Mouse (Mus musculus) hindbrain, embryonic 13.5 days (tissue): Measurements from ENCODE around the gene Ccdc85b. TPM values are rescaled to one million over a fixed set of nuclear protein-coding genes. Genes with fewer than 3 reads are reported as not detected.

Source experiments
- ATAC-seq: fragments of 200-750 bp; cut with Nextera tagmentation; 2 replicates; pipeline ENCODE4 v1.8.0; 2017; ENCODE audit warnings: moderate TSS enrichment; ENCODE audit not compliant: low FRiP score
- H3K27ac ChIP-seq: fragments of 300-500 bp; sonication (generic); 2 replicates; pipeline ENCODE4 v1.5.1; 2015; ENCODE audit warnings: inconsistent platforms, mild to moderate bottlenecking, moderate library complexity
- H3K27me3 ChIP-seq: fragments of 300-500 bp; sonication (generic); 2 replicates; pipeline ENCODE4 v1.6.1; 2015; ENCODE audit warnings: mild to moderate bottlenecking, inconsistent platforms
- H3K36me3 ChIP-seq: fragments of 300-500 bp; sonication (generic); 2 replicates; pipeline ENCODE4 v1.6.1; 2015; ENCODE audit warnings: mild to moderate bottlenecking, inconsistent platforms
- H3K4me1 ChIP-seq: fragments of 300-500 bp; sonication (generic); replicated peaks from 2 replicates; pipeline ENCODE4 v1.6.1; 2015; ENCODE audit warnings: inconsistent platforms
- H3K4me2 ChIP-seq: fragments of 300-500 bp; sonication (generic); 2 replicates; pipeline ENCODE4 v1.6.1; 2015; ENCODE audit warnings: inconsistent platforms, mild to moderate bottlenecking, moderate library complexity
- H3K4me3 ChIP-seq: fragments of 300-500 bp; sonication (generic); 2 replicates; pipeline ENCODE4 v1.5.1; 2015; ENCODE audit warnings: mild to moderate bottlenecking, inconsistent platforms
- H3K9ac ChIP-seq: fragments of 300-500 bp; sonication (generic); 2 replicates; pipeline ENCODE4 v1.6.1; 2015; ENCODE audit warnings: mild to moderate bottlenecking, inconsistent platforms
- H3K9me3 ChIP-seq: fragments of 300-500 bp; sonication (generic); 2 replicates; pipeline ENCODE4 v1.6.1; 2016; ENCODE audit warnings: inconsistent platforms
- WGBS: fragments of 180-500 bp; shearing (Covaris S2); methylation state at CpG from one replicate; pipeline ENCODE4 v1.1.7; 2015; 5-methylcytosine and 5-hydroxymethylcytosine counted together
- polyA plus RNA-seq: library from polyadenylated mRNA; unstranded; fragments of >200 nt; fragmentation: Nextera tagmentation; extraction: Ambion mirVana; gene quantifications from 2 replicates; pipeline ENCODE4 v1.2.1, GENCODE M21; 2015

Gene Ccdc85b
- polyA plus RNA-seq, 1 experiment from 2014 or later: 10.2 TPM

DNA sequence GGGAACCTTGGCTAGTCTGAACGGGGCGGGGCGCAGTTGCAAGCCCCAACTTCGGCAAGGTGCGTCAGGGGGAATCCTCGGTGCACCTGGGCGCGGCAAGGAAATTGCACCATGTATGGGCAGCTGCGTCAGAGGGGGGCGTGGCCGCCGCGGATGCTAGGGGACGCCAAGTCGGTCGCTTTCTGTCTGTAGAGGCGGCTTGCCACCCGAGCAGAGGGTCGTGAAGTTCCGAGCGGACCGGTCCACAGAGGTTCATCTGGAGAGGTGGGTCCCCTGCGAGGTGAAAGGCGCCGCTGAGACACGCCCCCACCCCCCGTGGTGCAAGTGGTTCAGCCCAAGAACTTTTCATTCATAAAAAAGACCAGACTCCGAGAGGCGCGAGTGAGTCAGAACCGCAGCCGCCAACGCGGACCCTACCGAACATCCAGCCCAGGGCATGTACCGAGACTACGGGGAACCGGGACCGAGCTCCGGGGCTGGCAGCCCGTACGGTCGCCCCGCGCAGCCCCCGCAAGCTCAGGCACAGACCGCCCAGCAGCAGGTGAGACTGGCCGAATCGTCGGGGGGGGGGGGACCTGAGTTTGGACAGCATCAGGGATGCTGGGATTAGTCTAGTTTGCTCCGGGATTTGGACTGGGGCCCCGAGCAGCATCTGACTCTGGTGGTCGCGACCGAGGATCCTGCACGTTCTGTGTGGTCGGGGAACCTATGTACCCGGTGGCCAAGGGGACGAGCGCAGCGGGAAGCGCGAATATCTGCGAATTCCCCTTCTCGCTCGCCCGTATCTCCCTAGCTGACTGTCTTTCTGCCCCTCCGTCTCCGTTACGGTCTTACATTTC, 10.0 kb downstream of the Ccdc85b start, which contains the start of gene Fosl1:
TSS of gene Fosl1 (plus strand) at position 33 of the 839 bp plus-strand sequence.
- WGBS: under 1% methylated on average over 70 of the region's 70 CpGs
- peaks cover 86% of the 10 kb centered on the region for H3K27me3 ChIP-seq
- H3K4me3 ChIP-seq: peak within 1 kb of the TSS; percentile 50
- H3K36me3 ChIP-seq: no peaks in the 10 kb centered on the region
- H3K4me1 ChIP-seq: peaks cover 20% of the 10 kb centered on the region
- ATAC-seq: peak; percentile 75
- H3K9me3 ChIP-seq: no peaks in the 10 kb centered on the region
- H3K27ac ChIP-seq: no peak within 1 kb of the TSS
- peak within 1 kb of the TSS; percentile 64 for H3K9ac ChIP-seq
- peak within 1 kb of the TSS; percentile 91 for H3K4me2 ChIP-seq

GRCm38 (mm10) chr19:5445747-5446146, 11.9 kb downstream of the Ccdc85b start:
- Histone ChIP-seq H3K4me3 (no peak overlapping the region), H3K27ac (no peak overlapping the region), H3K36me3 (no peaks in the 10 kb centered on the region), H3K4me2 (no peak overlapping the region), H3K9ac (no peak overlapping the region), H3K4me1 (peaks cover 20% of the 10 kb centered on the region), H3K27me3 (peaks cover 75% of the 10 kb centered on the region), H3K9me3 (no peaks in the 10 kb centered on the region)
- 88% methylated on average over 5 of the region's 5 CpGs for WGBS
- no peak for ATAC-seq

- H3K4me1 ChIP-seq: peaks cover 20% of the 10 kb centered on the region
- H3K36me3 ChIP-seq: no peaks in the 10 kb centered on the region
- no peak for ATAC-seq
- 40% methylated on average over 7 of the region's 7 CpGs for WGBS
- no peak overlapping the region for H3K27ac ChIP-seq
- H3K4me2 ChIP-seq: no peak overlapping the region
- H3K27me3 ChIP-seq: peaks cover 67% of the 10 kb centered on the region
- no peak overlapping the region for H3K9ac ChIP-seq
- H3K4me3 ChIP-seq: no peak overlapping the region
- H3K9me3 ChIP-seq: 0 out of 2 replicates have a peak, but pooled peaks cover 3% of the 10 kb centered on the region
Observed at GRCm38 (mm10) chr19:5444954-5445353, 12.7 kb downstream of the Ccdc85b start.

DNA sequence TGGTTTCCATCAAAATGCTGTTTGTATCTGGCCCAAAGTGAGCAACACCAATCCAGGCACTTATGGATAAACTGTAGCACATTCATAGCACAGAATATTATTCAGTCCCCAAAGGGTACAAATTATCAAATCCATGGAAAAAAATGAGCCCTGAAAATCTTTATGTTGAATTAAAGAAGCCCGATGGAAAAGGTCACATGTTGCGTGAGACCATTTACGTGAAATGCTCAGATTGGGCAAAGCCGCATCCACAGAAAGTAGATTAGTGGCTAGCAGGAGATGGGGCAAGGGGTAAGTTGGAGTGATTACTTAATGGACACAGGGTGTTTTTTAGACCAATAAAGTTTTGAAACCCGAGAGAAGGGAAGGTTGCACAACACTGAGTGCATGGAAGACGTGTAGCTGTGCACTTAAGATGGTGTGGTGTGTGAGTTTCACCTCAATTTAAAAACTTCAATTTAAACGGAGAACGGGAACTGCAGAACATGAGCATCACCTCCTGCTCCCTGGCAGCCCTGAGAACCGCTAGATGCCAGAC, 13.3 kb downstream of the Ccdc85b start:
- Histone ChIP-seq H3K9ac (no peak overlapping the region), H3K4me3 (no peak overlapping the region), H3K27ac (no peak overlapping the region), H3K27me3 (peaks cover 62% of the 10 kb centered on the region), H3K36me3 (no peaks in the 10 kb centered on the region), H3K9me3 (0 out of 2 replicates have a peak, but pooled peaks cover 3% of the 10 kb centered on the region), H3K4me2 (no peak overlapping the region), H3K4me1 (peaks cover 20% of the 10 kb centered on the region)
- 70% methylated on average over 9 of the region's 9 CpGs for WGBS
- ATAC-seq: no peak

GRCm38 (mm10) chr19:5433951-5434350, 23.7 kb downstream of the Ccdc85b start:
- no peak overlapping the region for H3K9ac ChIP-seq
- H3K9me3 ChIP-seq: no peaks in the 10 kb centered on the region
- ATAC-seq: no peak
- H3K36me3 ChIP-seq: no peaks in the 10 kb centered on the region
- WGBS: 72% methylated on average over 7 of the region's 7 CpGs
- no peak overlapping the region for H3K4me3 ChIP-seq
- peaks cover 13% of the 10 kb centered on the region for H3K4me1 ChIP-seq
- peak overlapping the region; percentile 49; the same call in 1 of the 2 replicates for H3K4me2 ChIP-seq
- no peak overlapping the region for H3K27ac ChIP-seq
- peaks cover 19% of the 10 kb centered on the region for H3K27me3 ChIP-seq

DNA sequence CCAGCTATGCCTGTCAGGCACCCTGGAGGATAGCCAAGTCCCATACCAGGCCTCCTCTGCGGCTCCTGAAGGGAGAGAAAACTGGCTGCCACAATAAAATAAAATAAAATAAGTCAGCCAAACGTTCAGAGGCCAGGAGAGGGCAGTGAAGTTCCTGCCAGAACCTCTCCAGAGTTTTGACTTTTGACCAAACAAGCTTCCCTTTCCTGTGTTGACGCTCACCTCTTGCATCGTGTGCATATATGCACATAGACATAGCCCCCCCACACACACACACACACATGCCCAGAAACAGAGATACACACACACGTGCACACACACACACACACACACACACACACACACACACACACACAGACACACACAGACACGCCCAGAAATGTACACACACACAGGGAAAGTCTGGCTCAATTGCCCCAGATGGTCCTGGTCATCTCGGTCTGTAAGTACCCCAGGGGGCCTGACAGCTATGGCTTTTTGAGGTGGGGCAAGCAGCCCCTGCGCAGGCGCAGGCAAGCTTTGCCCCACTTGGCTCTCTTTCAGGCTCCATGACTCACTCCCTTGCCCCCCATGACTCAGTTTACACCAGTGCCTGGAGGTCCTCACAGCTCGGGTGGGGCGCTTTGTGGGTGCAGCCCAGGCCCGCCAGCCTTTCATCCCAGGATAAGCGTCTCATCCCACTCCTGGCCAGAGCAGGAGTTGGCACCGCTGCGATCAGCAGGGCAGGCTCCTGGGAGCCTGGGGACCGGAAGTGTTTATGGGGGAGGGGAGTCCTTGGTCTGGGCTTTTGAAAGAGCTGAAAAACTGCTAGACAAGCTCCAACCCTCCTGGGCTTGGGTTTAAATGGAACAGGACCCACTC, 24.5 kb downstream of the Ccdc85b start:
- 0 out of 2 replicates have a peak, but pooled peaks have one; percentile 43 for ATAC-seq
- H3K9me3 ChIP-seq: no peaks in the 10 kb centered on the region
- H3K4me3 ChIP-seq: peak overlapping the region; percentile 23
- H3K9ac ChIP-seq: peak overlapping the region; percentile 63; the same call in 1 of the 2 replicates
- peaks cover 19% of the 10 kb centered on the region for H3K27me3 ChIP-seq
- WGBS: 13% methylated on average over 15 of the region's 16 CpGs
- no peak overlapping the region for H3K27ac ChIP-seq
- 0 out of 2 replicates have a peak, but pooled peaks cover 3% of the 10 kb centered on the region for H3K36me3 ChIP-seq
- peaks cover 13% of the 10 kb centered on the region for H3K4me1 ChIP-seq
- H3K4me2 ChIP-seq: peak overlapping the region; percentile 49

- Histone ChIP-seq H3K9ac (no peak overlapping the region; the same call in 1 of the 2 replicates), H3K4me2 (no peak overlapping the region), H3K36me3 (peaks cover 7% of the 10 kb centered on the region), H3K4me3 (no peak overlapping the region), H3K27ac (no peak overlapping the region), H3K27me3 (peaks cover 12% of the 10 kb centered on the region), H3K9me3 (no peaks in the 10 kb centered on the region), H3K4me1 (peaks cover 22% of the 10 kb centered on the region)
- WGBS: 78% methylated on average over 4 of the region's 4 CpGs
- no peak for ATAC-seq
Observed at GRCm38 (mm10) chr19:5431911-5432464, 25.7 kb downstream of the Ccdc85b start.

GRCm38 (mm10) chr19:5430408-5430807, 27.3 kb downstream of the Ccdc85b start:
- peaks cover 18% of the 10 kb centered on the region for H3K36me3 ChIP-seq
- WGBS: 90% methylated on average over 1 of the region's 1 CpGs
- peaks cover 37% of the 10 kb centered on the region for H3K4me1 ChIP-seq
- peaks cover 9% of the 10 kb centered on the region for H3K27me3 ChIP-seq
- H3K27ac ChIP-seq: no peak overlapping the region
- peak overlapping the region; percentile 15; the same call in 1 of the 2 replicates for H3K9ac ChIP-seq
- no peaks in the 10 kb centered on the region for H3K9me3 ChIP-seq
- no peak for ATAC-seq
- no peak overlapping the region for H3K4me2 ChIP-seq
- no peak overlapping the region for H3K4me3 ChIP-seq

DNA sequence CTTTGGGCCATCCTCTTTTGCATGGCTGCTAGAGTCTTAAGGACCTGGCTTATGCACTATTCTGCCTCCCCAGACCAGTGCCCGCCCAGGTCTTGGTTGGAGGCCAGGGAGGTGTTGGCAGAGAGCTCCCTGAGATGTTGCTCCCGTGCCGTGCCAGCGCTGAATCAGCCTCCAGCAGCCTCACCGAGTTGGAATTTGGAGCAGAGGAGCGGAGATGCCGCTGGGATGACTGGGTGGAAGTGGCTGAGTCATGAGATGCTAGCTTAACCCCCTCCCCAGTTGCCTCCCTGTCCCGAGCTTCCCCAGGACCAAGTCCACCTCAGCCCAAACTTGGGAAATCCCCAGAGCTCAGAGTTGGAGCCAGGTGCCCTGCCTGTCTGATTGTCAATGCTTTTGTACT, 27.9 kb downstream of the Ccdc85b start:
- no peak overlapping the region for H3K27ac ChIP-seq
- H3K9ac ChIP-seq: 0 out of 2 replicates have a peak overlapping the region, but pooled peaks have one; percentile 44
- H3K4me1 ChIP-seq: peaks cover 37% of the 10 kb centered on the region
- H3K9me3 ChIP-seq: no peaks in the 10 kb centered on the region
- no peak overlapping the region for H3K4me3 ChIP-seq
- no peak overlapping the region for H3K4me2 ChIP-seq
- 79% methylated on average over 8 of the region's 8 CpGs for WGBS
- no peak for ATAC-seq
- H3K27me3 ChIP-seq: peaks cover 8% of the 10 kb centered on the region
- peaks cover 18% of the 10 kb centered on the region for H3K36me3 ChIP-seq

DNA sequence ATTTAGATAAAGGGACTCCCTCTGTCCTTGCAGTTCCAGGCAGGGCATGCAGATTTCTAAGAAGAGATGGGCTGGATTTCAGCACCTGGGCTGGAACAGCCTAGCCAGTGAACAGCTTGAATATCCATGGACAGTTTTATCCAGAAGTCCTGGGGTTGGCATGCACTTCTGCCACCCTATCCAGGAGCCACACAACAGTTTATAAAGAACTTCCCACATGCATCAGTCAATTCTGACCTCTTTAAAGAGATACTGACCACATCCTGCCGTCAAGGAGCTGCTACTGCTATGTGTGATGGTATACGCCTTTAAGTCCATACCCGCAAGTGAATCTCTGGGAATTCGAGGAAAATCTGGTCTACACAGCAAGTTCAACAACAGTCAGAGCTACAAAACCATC, 28.5 kb downstream of the Ccdc85b start:
- ATAC-seq: no peak
- Histone ChIP-seq H3K4me1 (peaks cover 37% of the 10 kb centered on the region), H3K4me2 (no peak overlapping the region), H3K36me3 (peaks cover 18% of the 10 kb centered on the region), H3K4me3 (no peak overlapping the region), H3K27me3 (peaks cover 3% of the 10 kb centered on the region), H3K9me3 (no peaks in the 10 kb centered on the region), H3K27ac (no peak overlapping the region), H3K9ac (0 out of 2 replicates have a peak overlapping the region, but pooled peaks have one; percentile 44)
- WGBS: 83% methylated on average over 4 of the region's 4 CpGs

DNA sequence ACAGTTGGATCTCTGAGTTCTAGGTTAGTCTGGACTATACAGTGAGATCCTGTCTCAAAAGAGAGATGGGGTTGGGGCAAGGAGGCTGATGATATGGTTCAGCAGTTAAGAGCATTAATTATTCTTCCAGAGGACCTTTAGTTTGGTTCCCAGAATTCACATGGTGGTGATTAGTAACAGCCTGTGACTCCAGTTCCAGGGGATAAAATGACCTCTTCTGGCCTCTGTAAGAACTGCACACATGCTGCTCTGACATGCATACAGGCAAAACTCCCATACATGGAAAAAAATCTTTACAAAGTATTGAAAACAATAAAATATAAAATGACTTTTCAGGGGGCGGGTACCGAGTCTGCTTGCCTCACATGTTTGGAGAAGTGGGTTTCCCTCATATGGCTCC, 29.6 kb downstream of the Ccdc85b start:
- Histone ChIP-seq H3K4me3 (no peak overlapping the region), H3K27ac (no peak overlapping the region), H3K4me1 (peaks cover 37% of the 10 kb centered on the region), H3K4me2 (no peak overlapping the region), H3K9me3 (no peaks in the 10 kb centered on the region), H3K27me3 (no peaks in the 10 kb centered on the region; the same call in 1 of the 2 replicates), H3K9ac (no peak overlapping the region), H3K36me3 (peaks cover 18% of the 10 kb centered on the region)
- no peak for ATAC-seq
- WGBS: 91% methylated on average over 2 of the region's 2 CpGs
